Mouse (Mus musculus) lung, adult 10 weeks (tissue): ENCODE measurements around the gene Mios. TPM values are rescaled to one million over a fixed set of nuclear protein-coding genes. Genes with fewer than 3 reads are reported as not detected.

Experiments used
- polyA plus RNA-seq: library from polyadenylated mRNA; stranded (reverse); fragments of 350-450 nt; fragmentation: Illumina TruSeq; extraction: RNeasy Lipid Tissue Mini Kit (QIAGEN cat#74804); gene quantifications from one replicate; pipeline ENCODE4 v1.2.3, GENCODE M21; 2014; ENCODE audit warnings: low read depth, low replicate concordance; ENCODE audit not compliant: insufficient read depth

Gene Mios
- 5.5 TPM for polyA plus RNA-seq

GRCm38 (mm10) chr6:8209047-8209865 lies at the start of gene Mios:
Mios (plus strand) TSS chr6:8209222.

GRCm38 (mm10) chr6:8192517-8192916 lies 16.5 kb upstream of the Mios start, which contains the start of gene Col28a1:
Col28a1 (minus strand) TSS chr6:8192617.

GRCm38 (mm10) chr6:8259004-8259666 lies 50.1 kb downstream of the Mios start, which contains the start of the genes Rpa3, Umad1 and Gm45062:
Rpa3 (minus strand) TSS chr6:8259173.
Umad1 (plus strand) TSS chr6:8259288.
Gm45062 (plus strand) TSS chr6:8259450.

Other genes starting within 250 kb of the Mios start
- 0.17 TPM for gene Col28a1, start 16.6 kb upstream of the Mios start, polyA plus RNA-seq
- 40.8 TPM for gene Rpa3, start 50.0 kb downstream of the Mios start, polyA plus RNA-seq
- 12.2 TPM for gene Umad1, start 50.1 kb downstream of the Mios start, polyA plus RNA-seq
- 3.9 TPM for gene Gm45062, start 50.2 kb downstream of the Mios start, polyA plus RNA-seq